Mouse (Mus musculus): ENCODE data around the gene Sgca.

DNA sequence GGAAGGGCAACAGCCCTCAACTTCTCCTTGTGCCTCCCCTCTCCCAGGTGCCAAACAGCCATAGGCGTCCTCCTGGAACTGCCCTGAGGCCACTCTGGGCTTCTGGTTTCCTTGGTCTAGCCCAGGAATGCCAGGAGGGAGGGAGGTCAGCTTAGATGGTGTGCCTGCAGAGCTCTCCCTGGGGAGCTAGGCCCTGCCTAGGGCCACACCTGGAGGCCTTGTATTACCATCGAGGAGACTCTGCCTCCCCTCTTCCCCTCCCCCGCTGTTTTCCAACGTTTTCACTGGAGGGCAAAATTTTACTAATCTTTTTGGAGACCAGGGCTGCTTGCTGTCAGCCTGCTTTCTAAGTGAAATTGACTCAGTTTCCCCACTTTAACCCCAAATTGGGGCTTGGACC lies 29.9 kb upstream of the Sgca start:
- TF ChIP-seq CTCF (IDR thresholded peaks at IDR 0.05; ENCODE audit: borderline replicate concordance, insufficient read depth, low read depth, low read length) (no peak), POLR2A (IDR thresholded peaks at IDR 0.05; ENCODE audit: borderline replicate concordance, insufficient read depth, low read length) (no peak)

Measured in cerebellum, adult 2 months (tissue).